Mouse (Mus musculus) activated CD4-positive, CD25-positive, alpha-beta regulatory T cell (primary cell): ENCODE measurements around the gene Mypn. TPM values are rescaled to one million over a fixed set of nuclear protein-coding genes. Genes with fewer than 3 reads are reported as not detected.

Experiments
- polyA plus RNA-seq, 2 experiments: library from polyadenylated mRNA; unstranded; fragments of 100-300 nt; shearing (Covaris generic); gene quantifications; one replicate each; pipeline ENCODE4 v1.2.1; 2017

The Mypn gene
- under 1 TPM in 1 of 2 experiments, not detected in 1; 0.60 TPM for polyA plus RNA-seq

GRCm38 (mm10) chr10:63203728-63204127, at the start of gene Mypn:
TSS of gene Mypn (minus strand) at chr10:63203952.

GRCm38 (mm10) chr10:63243493-63244054, 39.8 kb upstream of the Mypn start, which contains the start of gene Herc4:
TSS of gene Herc4 (plus strand) at chr10:63243810.

DNA sequence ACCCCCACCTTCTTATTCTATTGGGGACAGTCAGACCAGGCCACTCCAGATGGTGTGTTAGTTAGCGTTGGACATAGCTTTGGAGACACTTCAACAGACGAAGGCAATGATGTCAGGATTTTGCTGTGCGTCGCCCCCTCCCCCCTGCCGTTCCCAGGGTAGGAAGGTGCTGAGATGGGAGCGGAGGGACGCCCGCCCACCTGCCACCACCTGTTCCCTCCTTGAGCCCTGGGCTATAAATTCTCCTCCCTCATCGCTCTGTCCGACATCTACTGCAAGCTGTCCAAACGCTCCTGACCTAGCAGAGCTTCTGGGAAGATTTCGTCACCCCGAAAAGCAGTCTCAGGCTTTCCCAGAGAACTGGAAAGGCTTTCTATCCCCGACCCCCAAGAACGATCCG, 104.2 kb downstream of the Mypn start, which contains the start of gene Atoh7:
Gene Atoh7, plus strand, starts transcription at position 131 of the 400 bp plus-strand sequence.

Other genes starting within 250 kb of the Mypn start
- gene Rufy2, start 223.7 kb downstream of the Mypn start, polyA plus RNA-seq: 10 to 100 TPM; 48.6 to 50.2 TPM
- gene Hnrnph3, start 179.7 kb downstream of the Mypn start, polyA plus RNA-seq: 10 to 100 TPM; 58.3 to 63.2 TPM
- gene Pbld2, start 179.6 kb downstream of the Mypn start, polyA plus RNA-seq: under 1 TPM; 0.27 to 0.62 TPM
- under 1 TPM; 0.10 to 0.49 TPM for gene Pbld1, start 143.8 kb downstream of the Mypn start, polyA plus RNA-seq
- not detected for gene Atoh7, start 104.3 kb downstream of the Mypn start, polyA plus RNA-seq
- 100 to 1,000 TPM; 115 to 152 TPM for gene Herc4, start 39.9 kb upstream of the Mypn start, polyA plus RNA-seq
- 10 to 100 TPM; 18.8 to 22.7 TPM for gene Sirt1, start 177.8 kb upstream of the Mypn start, polyA plus RNA-seq
- gene Dnajc12, start 178.5 kb upstream of the Mypn start, polyA plus RNA-seq: 1 to 10 TPM; 3.4 to 4.3 TPM
- not detected for gene Gm7075, start 217.8 kb upstream of the Mypn start, polyA plus RNA-seq
- gene Ctnna3, start 226.1 kb upstream of the Mypn start, polyA plus RNA-seq: under 1 TPM in 1 of 2 experiments, not detected in 1; 0.16 TPM